Mouse (Mus musculus) limb, embryonic 11.5 days (tissue): Measurements from ENCODE around the gene Eral1. TPM values are rescaled to one million over a fixed set of nuclear protein-coding genes. Genes with fewer than 3 reads are reported as not detected.
A peak's percentile ranks its signal among the peaks of the same experiment; 100 is the strongest.

Experiments
- ATAC-seq: fragments of 200-750 bp; cut with Nextera tagmentation; 2 replicates; pipeline ENCODE4 v1.8.0; 2017; ENCODE audit warnings: low read depth; ENCODE audit not compliant: insufficient number of reproducible peaks, low FRiP score, low TSS enrichment
- DNase-seq: peaks from one replicate; pipeline ENCODE4 v3.0.0-alpha.2; 2015; ENCODE audit warnings: low spot score
- H3K27ac ChIP-seq: fragments of 300-500 bp; sonication (generic); replicated peaks from 2 replicates; pipeline ENCODE4 v1.5.1; 2014; ENCODE audit warnings: low read depth, mild to moderate bottlenecking, low read length
- H3K27me3 ChIP-seq: fragments of 300-500 bp; sonication (generic); 2 replicates; pipeline ENCODE4 v1.6.1; 2014; ENCODE audit warnings: mild to moderate bottlenecking, low read length, mixed read lengths; ENCODE audit not compliant: control insufficient read depth, insufficient read depth
- H3K36me3 ChIP-seq: fragments of 300-500 bp; sonication (generic); 2 replicates; pipeline ENCODE4 v1.6.1; 2014; ENCODE audit warnings: mild to moderate bottlenecking, low read length, moderate library complexity, mixed read lengths; ENCODE audit not compliant: control insufficient read depth, insufficient read depth
- H3K4me1 ChIP-seq: fragments of 300-500 bp; sonication (generic); 2 replicates; pipeline ENCODE4 v1.6.1; 2014; ENCODE audit warnings: low read length, mixed read lengths; ENCODE audit not compliant: control insufficient read depth, insufficient read depth
- H3K4me2 ChIP-seq: fragments of 300-500 bp; sonication (generic); 2 replicates; pipeline ENCODE4 v1.6.1; 2014; ENCODE audit warnings: low read depth, mild to moderate bottlenecking, moderate library complexity; ENCODE audit not compliant: severe bottlenecking
- H3K4me3 ChIP-seq: fragments of 300-500 bp; sonication (generic); 2 replicates; pipeline ENCODE4 v1.5.1; 2014; ENCODE audit warnings: low read depth, low read length
- H3K9ac ChIP-seq: fragments of 300-500 bp; sonication (generic); 2 replicates; pipeline ENCODE4 v1.6.1; 2014; ENCODE audit warnings: mild to moderate bottlenecking, low read length
- H3K9me3 ChIP-seq: fragments of 300-500 bp; sonication (generic); 2 replicates; pipeline ENCODE4 v1.6.1; 2016; ENCODE audit warnings: low read length; ENCODE audit not compliant: control insufficient read depth
- WGBS: fragments of 180-500 bp; shearing (Covaris S2); extraction: QIAGEN DNeasy Blood & Tissue Kit; methylation state at CpG from one replicate; pipeline ENCODE4 v1.1.7; 2014; 5-methylcytosine and 5-hydroxymethylcytosine counted together
- polyA plus RNA-seq: library from polyadenylated mRNA; unstranded; fragments of >200 nt; fragmentation: Nextera tagmentation; extraction: Ambion mirVana; gene quantifications from 2 replicates; pipeline ENCODE4 v1.2.1, GENCODE M21; 2014

The Eral1 gene
- polyA plus RNA-seq, 1 experiment from 2014 or later: 44.3 TPM

GRCm38 (mm10) chr11:78118467-78118866 lies 38.3 kb upstream of the Eral1 start:
- DNase-seq (no peak), ATAC-seq (no peak)
- no peaks in the 10 kb centered on the region for H3K36me3 ChIP-seq
- no peak overlapping the region for H3K4me2 ChIP-seq
- H3K27ac ChIP-seq: no peak overlapping the region
- H3K27me3 ChIP-seq: no peaks in the 10 kb centered on the region
- H3K4me3 ChIP-seq: no peak overlapping the region
- no peaks in the 10 kb centered on the region for H3K9me3 ChIP-seq
- no peak overlapping the region for H3K9ac ChIP-seq
- H3K4me1 ChIP-seq: peaks cover 6% of the 10 kb centered on the region

GRCm38 (mm10) chr11:78116146-78116410 lies 35.9 kb upstream of the Eral1 start:
- Histone ChIP-seq H3K4me1 (peaks cover 6% of the 10 kb centered on the region), H3K9me3 (no peaks in the 10 kb centered on the region), H3K4me3 (peak overlapping the region; percentile 67), H3K36me3 (no peaks in the 10 kb centered on the region), H3K4me2 (peak overlapping the region; percentile 66), H3K27ac (0 out of 2 replicates have a peak overlapping the region, but pooled peaks have one; percentile 78), H3K27me3 (no peaks in the 10 kb centered on the region), H3K9ac (peak overlapping the region; percentile 82)
- DNase-seq (peak; percentile 22), ATAC-seq (no peak)
- 7% methylated on average over 5 of the region's 5 CpGs for WGBS

GRCm38 (mm10) chr11:78115367-78116145 lies 35.4 kb upstream of the Eral1 start:
- Histone ChIP-seq H3K27me3 (no peaks in the 10 kb centered on the region), H3K9ac (peak overlapping the region; percentile 83), H3K9me3 (no peaks in the 10 kb centered on the region), H3K4me2 (peak overlapping the region; percentile 66), H3K4me1 (peaks cover 6% of the 10 kb centered on the region), H3K36me3 (no peaks in the 10 kb centered on the region), H3K4me3 (peak overlapping the region; percentile 67), H3K27ac (peak overlapping the region; percentile 83)
- DNase-seq: peak; percentile 98
- under 1% methylated on average over 32 of the region's 37 CpGs for WGBS
- peak; percentile 99 for ATAC-seq

- ATAC-seq (no peak), DNase-seq (peak; percentile 43)
- 9% methylated on average over 19 of the region's 19 CpGs for WGBS
- Histone ChIP-seq H3K36me3 (no peaks in the 10 kb centered on the region), H3K9me3 (no peaks in the 10 kb centered on the region), H3K27me3 (no peaks in the 10 kb centered on the region), H3K4me3 (peak overlapping the region; percentile 67), H3K27ac (peak overlapping the region; percentile 83), H3K9ac (peak overlapping the region; percentile 83), H3K4me1 (peaks cover 6% of the 10 kb centered on the region), H3K4me2 (peak overlapping the region; percentile 66)
These were observed 34.6 kb upstream of the Eral1 start for GRCm38 (mm10) chr11:78114676-78115366.

- H3K9ac ChIP-seq: no peak overlapping the region
- no peak overlapping the region for H3K4me3 ChIP-seq
- ATAC-seq: no peak
- 93% methylated on average over 2 of the region's 2 CpGs for WGBS
- no peaks in the 10 kb centered on the region for H3K9me3 ChIP-seq
- no peak overlapping the region for H3K27ac ChIP-seq
- DNase-seq: no peak
- no peak overlapping the region for H3K4me2 ChIP-seq
- H3K36me3 ChIP-seq: no peaks in the 10 kb centered on the region
- H3K27me3 ChIP-seq: no peaks in the 10 kb centered on the region
- peaks cover 6% of the 10 kb centered on the region for H3K4me1 ChIP-seq
These were observed 33.4 kb upstream of the Eral1 start for GRCm38 (mm10) chr11:78113616-78114015.

- ATAC-seq: no peak
- no peaks in the 10 kb centered on the region for H3K27me3 ChIP-seq
- no peak for DNase-seq
- 93% methylated on average over 5 of the region's 5 CpGs for WGBS
- H3K4me2 ChIP-seq: no peak overlapping the region
- H3K4me3 ChIP-seq: no peak overlapping the region
- H3K27ac ChIP-seq: no peak overlapping the region
- no peak overlapping the region for H3K9ac ChIP-seq
- no peaks in the 10 kb centered on the region; the same call in 1 of the 2 replicates for H3K36me3 ChIP-seq
- H3K9me3 ChIP-seq: no peaks in the 10 kb centered on the region
- H3K4me1 ChIP-seq: no peaks in the 10 kb centered on the region
These were observed 24.3 kb upstream of the Eral1 start for GRCm38 (mm10) chr11:78104501-78104900.

- DNase-seq (no peak), ATAC-seq (no peak)
- Histone ChIP-seq H3K27me3 (no peaks in the 10 kb centered on the region), H3K36me3 (no peaks in the 10 kb centered on the region; the same call in 1 of the 2 replicates), H3K9me3 (no peaks in the 10 kb centered on the region), H3K27ac (no peak overlapping the region), H3K9ac (no peak overlapping the region), H3K4me3 (no peak overlapping the region), H3K4me1 (no peaks in the 10 kb centered on the region), H3K4me2 (no peak overlapping the region)
- 65% methylated on average over 5 of the region's 5 CpGs for WGBS
These were observed 23.0 kb upstream of the Eral1 start for GRCm38 (mm10) chr11:78102958-78103747.

- 97% methylated on average over 5 of the region's 5 CpGs for WGBS
- Histone ChIP-seq H3K4me1 (no peaks in the 10 kb centered on the region), H3K9ac (no peak overlapping the region), H3K4me3 (no peak overlapping the region), H3K9me3 (no peaks in the 10 kb centered on the region), H3K36me3 (no peaks in the 10 kb centered on the region; the same call in 1 of the 2 replicates), H3K4me2 (no peak overlapping the region), H3K27ac (no peak overlapping the region), H3K27me3 (no peaks in the 10 kb centered on the region)
- no peak for ATAC-seq
- no peak for DNase-seq
These were observed 22.0 kb upstream of the Eral1 start for GRCm38 (mm10) chr11:78102142-78102541.
